Mouse (Mus musculus): ENCODE results near the gene Stkld1. TPM values are rescaled to one million over a fixed set of nuclear protein-coding genes. Genes with fewer than 3 reads are reported as not detected.
A peak's percentile ranks its signal among the peaks of the same experiment; 100 is the strongest.

The Stkld1 gene
- polyA plus RNA-seq, 1 experiment from 2014 or later = 0.10 TPM

DNA sequence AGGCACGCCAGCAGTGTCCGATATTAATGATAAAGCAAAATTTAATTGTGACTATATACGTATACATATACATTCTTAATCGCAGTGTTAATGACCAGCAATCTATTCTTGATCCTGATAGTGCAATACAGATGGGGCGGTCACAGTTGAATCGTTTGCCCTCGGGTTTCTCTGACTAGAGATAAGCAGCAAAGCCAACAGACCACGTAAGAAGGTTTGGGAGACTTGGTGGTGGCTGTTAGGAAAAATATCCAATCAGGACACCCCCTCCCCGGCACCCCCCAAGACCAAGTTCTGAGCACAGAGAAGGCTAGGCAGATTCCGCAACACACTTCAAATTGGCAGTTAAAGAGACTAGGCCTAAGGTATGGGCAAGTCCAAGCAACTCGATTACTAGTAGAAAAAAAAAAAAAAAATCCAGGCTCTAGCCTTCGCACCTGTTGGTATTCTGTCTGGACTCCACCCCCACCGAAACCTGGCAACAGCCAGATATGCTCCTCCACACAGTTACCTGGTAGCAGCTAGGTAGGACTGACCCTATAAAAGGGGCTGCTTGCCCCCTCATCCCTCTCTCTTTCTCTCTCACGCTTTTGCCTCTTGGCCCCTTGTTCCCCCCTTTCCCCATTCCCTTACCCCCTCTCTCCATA lies 31.0 kb downstream of the Stkld1 start:
- Histone ChIP-seq H3K9me3 (ENCODE audit: control insufficient read depth) (no peaks in the 10 kb centered on the region), H3K36me3 (ENCODE audit: control insufficient read depth, insufficient read depth) (peaks cover 21% of the 10 kb centered on the region), H3K4me2 (replicated peaks; ENCODE audit: low read depth) (peak overlapping the region; percentile 79), H3K4me1 (replicated peaks; ENCODE audit: control insufficient read depth, insufficient read depth, low read length) (0 out of 2 replicates have a peak, but pooled peaks cover 3% of the 10 kb centered on the region), H3K4me3 (ENCODE audit: low read depth, low read length) (peak overlapping the region; percentile 76), H3K27ac (ENCODE audit: low read depth, low read length) (peak overlapping the region; percentile 99), H3K9ac (ENCODE audit: low read depth, low read length) (peak overlapping the region; percentile 88), H3K27me3 (replicated peaks; ENCODE audit: control insufficient read depth, insufficient read depth, low read length) (no peaks in the 10 kb centered on the region)
- TF ChIP-seq CTCF (IDR thresholded peaks at IDR 0.05; ENCODE audit: low read depth) = no peak
- 12% methylated on average over 14 of the region's 14 CpGs for WGBS
- ATAC-seq = peak; percentile 33

GRCm38 (mm10) chr2:26967262-26967661 lies 33.4 kb downstream of the Stkld1 start:
- Histone ChIP-seq H3K9me3 (ENCODE audit: control insufficient read depth) (no peaks in the 10 kb centered on the region), H3K27ac (ENCODE audit: low read depth, low read length) (no peak overlapping the region), H3K4me3 (ENCODE audit: low read depth, low read length) (no peak overlapping the region), H3K9ac (ENCODE audit: low read depth, low read length) (no peak overlapping the region), H3K36me3 (ENCODE audit: control insufficient read depth, insufficient read depth) (peaks cover under 1% of the 10 kb centered on the region; the same call in 1 of the 2 replicates), H3K4me2 (replicated peaks; ENCODE audit: low read depth) (no peak overlapping the region), H3K27me3 (replicated peaks; ENCODE audit: control insufficient read depth, insufficient read depth, low read length) (no peaks in the 10 kb centered on the region), H3K4me1 (replicated peaks; ENCODE audit: control insufficient read depth, insufficient read depth, low read length) (0 out of 2 replicates have a peak, but pooled peaks cover 3% of the 10 kb centered on the region)
- TF ChIP-seq CTCF (IDR thresholded peaks at IDR 0.05; ENCODE audit: low read depth) = peak; percentile 45
- no peak for ATAC-seq
- 75% methylated on average over 2 of the region's 2 CpGs for WGBS

GRCm38 (mm10) chr2:26973116-26973515 lies 39.3 kb downstream of the Stkld1 start, which contains the start of gene Adamts13:
Gene Adamts13 (plus strand): TSS chr2:26973416.
- TF ChIP-seq CTCF (IDR thresholded peaks at IDR 0.05; ENCODE audit: low read depth) = no peak
- no peak within 1 kb of the TSS for H3K4me3 ChIP-seq (ENCODE audit: low read depth, low read length)
- H3K4me1 ChIP-seq (replicated peaks; ENCODE audit: control insufficient read depth, insufficient read depth, low read length) = no peaks in the 10 kb centered on the region
- no peak within 1 kb of the TSS for H3K9ac ChIP-seq (ENCODE audit: low read depth, low read length)
- no peaks in the 10 kb centered on the region for H3K36me3 ChIP-seq (ENCODE audit: control insufficient read depth, insufficient read depth)
- H3K4me2 ChIP-seq (replicated peaks; ENCODE audit: low read depth) = no peak within 1 kb of the TSS
- ATAC-seq = no peak
- H3K27me3 ChIP-seq (replicated peaks; ENCODE audit: control insufficient read depth, insufficient read depth, low read length) = no peaks in the 10 kb centered on the region
- no peaks in the 10 kb centered on the region for H3K9me3 ChIP-seq (ENCODE audit: control insufficient read depth)
- WGBS = 47% methylated on average over 3 of the region's 3 CpGs
- H3K27ac ChIP-seq (ENCODE audit: low read depth, low read length) = peak within 1 kb of the TSS; percentile 5; the same call in 1 of the 2 replicates

DNA sequence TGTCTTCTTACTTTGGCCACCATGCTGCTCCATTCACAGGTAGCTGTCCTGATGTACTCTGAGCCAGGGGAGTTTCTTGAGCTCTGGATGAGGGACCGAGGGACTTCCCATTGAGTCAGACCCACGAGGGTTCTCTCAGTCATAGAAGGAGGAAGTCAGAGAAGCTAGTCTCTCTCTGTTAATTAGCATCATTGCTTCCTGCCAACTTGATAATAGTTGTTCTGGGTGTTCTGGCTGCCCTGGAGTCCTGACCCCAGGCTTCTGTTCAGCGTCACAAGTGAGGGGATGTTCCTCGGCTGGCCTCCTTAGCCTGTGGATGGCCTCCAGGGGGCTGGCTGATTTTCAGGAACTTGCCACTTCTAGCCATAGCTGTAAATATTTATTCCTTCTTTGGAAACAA lies 40.1 kb downstream of the Stkld1 start:
- TF ChIP-seq CTCF (IDR thresholded peaks at IDR 0.05; ENCODE audit: low read depth) = 0 out of 2 replicates have a peak, but pooled peaks have one; percentile 10
- no peak overlapping the region for H3K4me3 ChIP-seq (ENCODE audit: low read depth, low read length)
- H3K27ac ChIP-seq (ENCODE audit: low read depth, low read length) = peak overlapping the region; percentile 5; the same call in 1 of the 2 replicates
- no peaks in the 10 kb centered on the region for H3K4me1 ChIP-seq (replicated peaks; ENCODE audit: control insufficient read depth, insufficient read depth, low read length)
- H3K9ac ChIP-seq (ENCODE audit: low read depth, low read length) = no peak overlapping the region
- WGBS = 35% methylated on average over 4 of the region's 4 CpGs
- H3K27me3 ChIP-seq (replicated peaks; ENCODE audit: control insufficient read depth, insufficient read depth, low read length) = no peaks in the 10 kb centered on the region
- H3K36me3 ChIP-seq (ENCODE audit: control insufficient read depth, insufficient read depth) = no peaks in the 10 kb centered on the region
- ATAC-seq = no peak
- no peak overlapping the region for H3K4me2 ChIP-seq (replicated peaks; ENCODE audit: low read depth)
- no peaks in the 10 kb centered on the region for H3K9me3 ChIP-seq (ENCODE audit: control insufficient read depth)

DNA sequence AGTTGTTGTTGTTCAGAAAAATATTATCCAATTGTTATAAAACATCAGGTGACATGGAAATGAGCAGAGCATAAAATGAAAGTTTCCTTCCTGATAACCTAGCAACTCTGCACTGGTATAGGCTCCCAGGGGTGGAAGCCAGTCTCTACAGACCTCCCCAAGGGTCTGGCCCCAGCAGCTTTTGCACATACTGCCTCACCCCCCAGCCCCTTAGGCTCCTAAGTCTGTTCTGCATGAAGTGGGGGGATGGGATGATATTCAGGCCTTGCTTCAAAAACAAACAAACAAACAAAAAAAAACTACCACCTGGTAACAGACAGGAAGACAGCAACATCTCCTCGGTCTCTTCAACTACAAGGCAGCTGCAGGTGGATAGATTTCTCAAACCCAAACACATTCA lies 46.5 kb downstream of the Stkld1 start:
- H3K36me3 ChIP-seq (ENCODE audit: control insufficient read depth, insufficient read depth) = no peaks in the 10 kb centered on the region
- no peaks in the 10 kb centered on the region for H3K9me3 ChIP-seq (ENCODE audit: control insufficient read depth)
- no peak overlapping the region for H3K4me3 ChIP-seq (ENCODE audit: low read depth, low read length)
- TF ChIP-seq CTCF (IDR thresholded peaks at IDR 0.05; ENCODE audit: low read depth) = no peak
- no peaks in the 10 kb centered on the region for H3K4me1 ChIP-seq (replicated peaks; ENCODE audit: control insufficient read depth, insufficient read depth, low read length)
- no peak overlapping the region for H3K27ac ChIP-seq (ENCODE audit: low read depth, low read length)
- no peak for ATAC-seq
- H3K27me3 ChIP-seq (replicated peaks; ENCODE audit: control insufficient read depth, insufficient read depth, low read length) = no peaks in the 10 kb centered on the region
- H3K9ac ChIP-seq (ENCODE audit: low read depth, low read length) = no peak overlapping the region
- 64% methylated on average over 1 of the region's 1 CpGs for WGBS
- no peak overlapping the region for H3K4me2 ChIP-seq (replicated peaks; ENCODE audit: low read depth)

DNA sequence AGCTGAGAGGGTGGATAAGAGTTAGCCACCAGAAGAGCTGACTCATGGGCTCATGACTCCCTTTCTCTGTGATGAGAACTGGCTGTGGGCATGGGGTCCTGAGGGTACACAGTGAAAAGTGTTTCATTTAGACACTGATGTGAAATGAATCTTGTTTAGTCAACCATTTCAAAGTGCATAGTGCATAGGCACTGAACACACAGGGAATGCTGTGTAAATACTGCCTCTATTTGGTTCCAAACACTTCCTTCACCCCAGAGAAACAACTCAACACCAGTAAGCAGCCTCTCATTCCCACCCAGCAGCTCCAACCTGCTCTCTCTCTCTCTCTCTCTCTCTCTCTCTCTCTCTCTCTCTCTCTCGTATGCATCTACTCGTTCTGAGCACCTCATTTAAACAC lies 50.3 kb downstream of the Stkld1 start:
- H3K27me3 ChIP-seq (replicated peaks; ENCODE audit: control insufficient read depth, insufficient read depth, low read length) = no peaks in the 10 kb centered on the region
- WGBS = 64% methylated on average over 2 of the region's 2 CpGs
- H3K9ac ChIP-seq (ENCODE audit: low read depth, low read length) = no peak overlapping the region

More for the DNA sequence above, 50.3 kb downstream of the Stkld1 start:
- H3K4me1 ChIP-seq (replicated peaks; ENCODE audit: control insufficient read depth, insufficient read depth, low read length) = no peaks in the 10 kb centered on the region
- H3K4me3 ChIP-seq (ENCODE audit: low read depth, low read length) = no peak overlapping the region
- no peak for ATAC-seq
- no peaks in the 10 kb centered on the region for H3K9me3 ChIP-seq (ENCODE audit: control insufficient read depth)
- H3K27ac ChIP-seq (ENCODE audit: low read depth, low read length) = no peak overlapping the region
- H3K36me3 ChIP-seq (ENCODE audit: control insufficient read depth, insufficient read depth) = no peaks in the 10 kb centered on the region
- no peak for TF ChIP-seq CTCF (IDR thresholded peaks at IDR 0.05; ENCODE audit: low read depth)
- no peak overlapping the region for H3K4me2 ChIP-seq (replicated peaks; ENCODE audit: low read depth)

All from intestine, postnatal 0 days (tissue).